Mouse (Mus musculus) splenic B cell, adult 2 months (primary cell): ENCODE measurements at regions not wholly inside any gene's neighbourhood (a gene's known extent, or its start where the extent isn't known, plus 50 kb on each side); places are given as distances from the start of the nearest gene placed in this dataset.

Source experiments
- DNase-seq: peaks from one replicate; pipeline ENCODE4 v3.0.0-alpha.2; 2011; ENCODE audit warnings: low read depth, low spot score
- H3K27me3 ChIP-seq: 2 replicates; pipeline ENCODE4 v1.6.1; 2012; ENCODE audit warnings: mild to moderate bottlenecking, low read length, moderate library complexity, mixed read lengths; ENCODE audit not compliant: control insufficient read depth, poor library complexity, insufficient read depth, severe bottlenecking
- H3K36me3 ChIP-seq: 2 replicates; pipeline ENCODE4 v1.6.1; 2012; ENCODE audit warnings: mild to moderate bottlenecking, low read length, moderate library complexity, mixed read lengths; ENCODE audit not compliant: control insufficient read depth, poor library complexity, insufficient read depth, severe bottlenecking

DNA sequence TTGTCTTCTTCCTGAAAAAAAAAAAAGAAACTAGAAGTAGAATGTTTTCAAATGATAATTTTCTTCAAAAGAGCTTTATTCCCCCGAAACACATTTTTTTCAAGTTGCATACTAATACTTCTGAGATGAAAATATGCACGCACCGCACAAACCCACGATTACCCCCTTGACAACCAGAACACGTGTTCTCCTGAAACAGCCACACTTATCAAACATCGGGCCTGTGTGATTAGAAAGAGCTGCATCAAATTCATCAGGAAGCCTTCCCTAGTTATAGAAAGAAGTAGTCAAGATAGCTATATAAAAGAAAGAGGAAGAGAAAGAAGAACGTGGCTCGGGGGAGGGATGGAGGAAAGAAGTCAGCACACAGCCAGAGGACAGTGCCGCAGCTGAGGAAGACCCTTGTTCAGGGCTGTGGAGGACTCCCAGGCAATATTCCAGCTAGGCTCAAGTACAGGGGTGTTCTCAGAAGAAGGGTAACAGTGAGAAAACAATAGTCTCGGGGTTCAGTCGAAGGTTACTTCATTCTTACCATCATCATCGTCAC is 75.8 kb upstream of the Bach2 start:
- Histone ChIP-seq H3K36me3 (0 out of 2 replicates have a peak, but pooled peaks cover 1% of the 10 kb centered on the region), H3K27me3 (no peaks in the 10 kb centered on the region)
- peak; percentile 52 for DNase-seq

DNA sequence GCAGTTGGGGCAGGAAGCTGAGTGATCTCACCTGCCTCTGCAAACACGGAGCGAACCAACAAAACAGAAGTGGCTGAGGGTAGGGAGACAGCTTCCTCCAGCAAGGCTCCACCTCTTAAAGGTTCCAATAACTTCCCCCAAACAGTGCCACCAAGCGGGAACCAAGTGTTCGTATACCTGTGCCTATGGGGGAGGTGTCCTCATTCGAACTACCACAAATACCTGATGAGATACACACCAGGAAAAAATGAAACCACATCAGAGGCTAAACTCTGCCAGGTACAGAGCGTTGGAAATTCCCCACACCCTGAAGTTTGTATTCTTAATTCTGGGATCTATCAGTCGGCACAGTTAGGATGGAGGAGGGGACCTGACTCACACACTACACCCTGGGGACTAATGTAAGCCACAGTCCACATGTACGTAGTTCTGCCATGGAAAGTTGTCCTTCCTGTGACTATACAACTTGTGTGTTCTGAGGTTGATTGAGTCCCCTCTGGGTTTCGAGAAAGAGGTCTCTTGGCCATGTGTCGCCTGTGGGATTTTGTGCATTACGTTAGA is 74.4 kb upstream of the Bach2 start:
- H3K36me3 ChIP-seq = no peaks in the 10 kb centered on the region
- peak; percentile 78 for DNase-seq
- no peaks in the 10 kb centered on the region for H3K27me3 ChIP-seq

DNA sequence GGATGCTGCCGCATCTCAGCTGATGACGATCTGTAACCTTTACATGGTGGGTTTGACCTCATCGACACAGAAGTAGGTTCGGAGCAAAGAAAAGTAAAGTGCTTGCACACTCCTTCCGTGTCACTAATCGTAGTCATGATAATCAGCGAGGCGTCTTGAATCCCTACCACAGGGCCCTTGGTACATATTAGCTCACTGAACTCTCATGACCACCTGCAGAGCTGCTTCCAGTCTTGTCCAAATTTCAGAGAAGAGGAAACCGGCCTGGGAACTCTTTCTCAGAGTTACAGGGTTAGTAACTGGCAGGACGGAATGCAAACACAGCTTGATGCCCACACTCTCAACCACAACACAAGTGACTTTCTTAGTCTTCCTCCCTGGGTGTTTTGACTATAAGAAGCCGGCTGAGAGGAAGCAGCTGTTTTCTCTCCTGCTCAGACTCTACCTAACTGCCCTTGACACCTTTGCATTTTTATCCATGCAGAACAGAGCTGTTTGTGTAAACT is 73.8 kb upstream of the Bach2 start:
- no peaks in the 10 kb centered on the region for H3K36me3 ChIP-seq
- no peaks in the 10 kb centered on the region for H3K27me3 ChIP-seq
- DNase-seq = peak; percentile 76

DNA sequence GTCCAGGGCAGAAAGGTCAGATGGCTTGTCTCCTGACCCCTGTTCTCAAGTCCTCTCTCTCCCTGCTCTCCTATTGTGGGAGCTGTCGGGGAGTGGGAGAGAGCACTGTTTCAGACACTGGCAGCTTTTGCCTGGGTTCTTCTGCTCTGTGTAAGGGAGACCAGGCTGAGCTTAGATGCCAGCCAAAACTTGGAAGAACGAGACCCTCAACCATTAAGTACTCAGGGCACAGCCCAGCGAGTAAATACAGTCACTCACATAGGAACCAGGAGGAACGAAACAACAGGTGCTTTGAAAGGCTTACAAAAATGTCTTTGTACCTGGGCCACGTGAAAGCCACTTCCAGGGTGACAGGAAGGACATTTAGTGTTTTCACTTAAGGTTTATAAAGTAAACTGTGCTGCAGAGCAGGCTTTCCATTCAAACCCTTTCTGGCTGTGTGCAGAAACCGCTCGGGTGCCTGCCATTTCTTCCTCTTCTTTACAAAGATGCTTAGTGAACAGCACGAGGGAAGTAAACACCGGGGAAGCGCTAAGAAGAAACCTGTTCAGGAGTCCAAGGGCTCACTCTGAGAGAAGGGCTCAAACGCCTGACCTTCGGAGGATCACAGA is 72.6 kb upstream of the Bach2 start:
- H3K27me3 ChIP-seq = no peaks in the 10 kb centered on the region
- H3K36me3 ChIP-seq = no peaks in the 10 kb centered on the region
- DNase-seq = peak; percentile 43

DNA sequence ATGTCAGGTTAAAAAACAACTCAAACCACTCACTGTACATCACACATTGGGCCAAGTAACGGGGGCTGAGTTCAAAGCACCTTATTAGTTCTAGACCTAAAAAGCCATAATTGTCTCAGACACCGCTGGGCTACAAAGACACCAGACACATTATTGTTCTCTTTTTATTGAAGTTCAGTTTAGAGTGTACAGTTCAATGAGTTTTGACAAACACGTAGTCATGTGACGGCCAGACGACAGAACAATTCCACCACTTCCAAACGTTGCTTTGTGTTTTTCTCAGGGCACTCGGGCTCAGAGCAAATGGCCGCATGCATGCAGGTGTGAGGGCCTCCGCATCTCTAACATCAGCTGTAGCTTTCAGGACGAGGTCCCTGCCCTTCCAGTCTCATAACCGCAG is 71.5 kb upstream of the Bach2 start:
- DNase-seq = peak; percentile 61
- H3K27me3 ChIP-seq = no peaks in the 10 kb centered on the region
- H3K36me3 ChIP-seq = no peaks in the 10 kb centered on the region

DNA sequence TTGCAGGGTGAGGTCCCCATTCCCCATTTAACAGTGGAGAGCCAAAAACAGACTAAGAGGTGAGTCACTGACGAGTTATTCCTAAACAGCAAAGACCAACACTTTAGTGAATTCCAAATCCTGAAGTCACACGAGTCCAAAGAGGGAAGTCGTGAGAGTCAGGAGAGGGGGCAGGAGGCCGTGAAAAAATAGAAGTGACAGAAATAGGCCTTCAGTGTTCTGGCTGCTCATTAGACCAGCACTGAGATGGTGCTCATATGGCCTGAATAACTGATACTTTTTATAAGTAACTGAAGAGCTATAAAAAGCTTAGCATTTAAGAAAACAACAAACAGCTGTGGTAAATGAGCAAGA is 68.5 kb upstream of the Bach2 start:
- Histone ChIP-seq H3K36me3 (no peaks in the 10 kb centered on the region), H3K27me3 (no peaks in the 10 kb centered on the region)
- DNase-seq = no peak

DNA sequence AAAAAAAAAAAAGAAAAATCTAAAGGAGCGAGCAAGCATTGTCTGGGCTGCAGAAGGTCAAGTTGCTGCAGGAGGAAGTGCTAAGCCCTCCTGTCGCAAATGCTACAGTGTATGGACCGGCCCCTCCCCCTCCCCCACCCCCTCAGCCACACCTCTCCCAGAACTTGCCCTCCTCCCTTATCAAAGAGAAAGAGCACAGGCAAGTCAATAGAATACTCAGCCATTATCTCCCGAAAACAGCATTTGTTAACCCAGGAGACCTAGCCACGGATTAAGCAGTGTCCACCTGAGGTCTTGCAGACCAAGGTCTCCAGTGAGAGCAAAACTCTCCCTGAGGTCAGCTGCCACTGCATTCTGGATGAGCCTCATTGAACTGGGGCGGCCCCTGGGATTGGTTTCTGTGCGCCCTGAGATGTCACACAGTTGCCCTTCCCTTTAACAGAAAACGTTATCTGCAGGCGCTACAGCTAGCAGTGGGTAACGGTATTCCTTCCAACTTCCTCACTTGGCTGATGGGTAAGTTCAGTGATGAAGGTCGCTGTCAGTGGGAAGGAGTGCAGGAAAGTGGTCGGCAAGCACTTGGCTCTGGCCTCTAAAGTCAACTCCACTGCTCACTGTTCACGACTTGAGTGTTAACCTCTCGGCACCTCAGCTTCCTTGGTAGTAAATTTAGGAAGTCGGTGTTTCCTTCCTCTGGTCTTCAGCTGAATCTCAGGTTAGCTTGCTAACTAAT is 68.0 kb upstream of the Bach2 start:
- H3K36me3 ChIP-seq = no peaks in the 10 kb centered on the region
- peak; percentile 60 for DNase-seq
- H3K27me3 ChIP-seq = no peaks in the 10 kb centered on the region

DNA sequence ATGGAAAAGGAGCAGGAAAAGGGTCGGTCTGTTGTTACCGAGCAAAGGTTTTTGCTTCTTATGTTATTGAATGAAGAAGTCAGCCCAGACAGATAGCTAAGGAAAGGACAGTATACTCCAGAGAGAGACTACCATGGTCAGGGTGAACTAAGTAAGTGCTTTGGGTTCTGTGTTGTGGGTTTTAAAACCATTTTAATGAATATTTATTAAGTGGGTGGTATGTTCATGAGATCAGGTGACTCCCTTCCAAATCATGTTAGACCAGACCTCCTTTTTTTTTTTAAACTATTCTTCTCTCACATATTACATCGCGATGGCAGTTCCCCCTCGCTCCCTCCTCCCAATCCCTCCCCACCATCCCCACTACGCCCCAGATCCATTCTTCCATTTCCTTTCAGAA is 67.3 kb upstream of the Bach2 start:
- no peaks in the 10 kb centered on the region for H3K36me3 ChIP-seq
- H3K27me3 ChIP-seq = no peaks in the 10 kb centered on the region
- DNase-seq = no peak

DNA sequence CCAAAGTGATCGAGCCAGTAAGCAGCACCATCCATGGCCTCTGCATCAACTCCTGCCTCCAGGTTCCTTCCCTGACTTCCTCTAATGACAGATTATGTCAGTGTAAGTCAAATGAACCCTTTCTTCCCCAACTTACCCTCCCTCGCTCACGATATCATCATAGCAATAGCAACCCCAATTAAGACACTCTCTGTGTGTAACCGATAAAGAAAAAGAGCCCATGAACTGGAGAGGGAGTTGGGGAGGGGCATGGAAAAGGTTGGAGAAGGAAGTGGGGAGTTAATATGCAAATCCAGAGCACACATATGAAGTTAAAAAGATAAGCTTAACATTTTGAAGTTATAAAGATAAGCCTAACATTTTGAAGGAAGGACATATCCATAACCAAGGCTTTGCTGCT is 65.6 kb upstream of the Bach2 start:
- no peak for DNase-seq
- no peaks in the 10 kb centered on the region for H3K27me3 ChIP-seq

DNA sequence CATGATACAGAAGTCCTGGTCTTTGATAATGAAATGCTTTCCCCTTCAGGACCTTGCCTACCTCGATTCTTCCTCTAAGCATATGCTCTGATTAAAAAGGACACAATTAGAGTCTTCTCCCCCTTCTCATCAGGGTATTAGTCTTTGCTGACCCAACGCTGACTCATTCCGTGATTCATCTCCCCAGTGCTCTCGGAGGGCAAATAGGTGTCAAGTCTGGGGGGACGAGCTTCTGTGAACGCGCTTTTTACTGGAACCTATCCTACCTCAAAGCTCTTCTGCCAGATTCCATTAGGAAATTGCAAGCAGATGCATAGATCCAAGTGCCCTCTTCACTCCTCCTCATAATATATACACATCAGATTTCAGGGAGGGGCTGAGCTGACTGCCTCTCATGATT is 63.8 kb upstream of the Bach2 start:
- no peaks in the 10 kb centered on the region for H3K27me3 ChIP-seq
- no peak for DNase-seq
- H3K36me3 ChIP-seq = no peaks in the 10 kb centered on the region

More for the DNA sequence above, 65.6 kb upstream of the Bach2 start:
- H3K36me3 ChIP-seq = no peaks in the 10 kb centered on the region

DNA sequence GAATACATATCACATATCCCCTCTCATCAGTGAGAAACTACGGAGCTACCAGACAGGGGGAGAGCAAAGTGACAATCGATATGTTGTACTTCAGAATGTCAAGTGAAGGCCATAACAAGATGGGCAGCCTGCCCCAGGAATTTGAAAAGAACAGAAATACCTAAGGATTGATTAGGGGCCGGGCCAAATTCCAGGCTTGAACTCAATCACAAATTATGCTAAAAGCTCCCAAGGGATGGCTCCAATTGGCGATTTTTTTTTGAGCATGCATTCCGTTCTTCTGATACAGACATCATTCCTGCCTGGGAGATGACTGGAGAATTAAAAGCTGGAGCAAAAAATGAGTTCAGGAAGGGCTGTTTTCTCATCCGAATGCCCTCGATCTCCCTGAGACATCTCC is 63.4 kb upstream of the Bach2 start:
- Histone ChIP-seq H3K27me3 (no peaks in the 10 kb centered on the region), H3K36me3 (no peaks in the 10 kb centered on the region)
- DNase-seq = no peak

DNA sequence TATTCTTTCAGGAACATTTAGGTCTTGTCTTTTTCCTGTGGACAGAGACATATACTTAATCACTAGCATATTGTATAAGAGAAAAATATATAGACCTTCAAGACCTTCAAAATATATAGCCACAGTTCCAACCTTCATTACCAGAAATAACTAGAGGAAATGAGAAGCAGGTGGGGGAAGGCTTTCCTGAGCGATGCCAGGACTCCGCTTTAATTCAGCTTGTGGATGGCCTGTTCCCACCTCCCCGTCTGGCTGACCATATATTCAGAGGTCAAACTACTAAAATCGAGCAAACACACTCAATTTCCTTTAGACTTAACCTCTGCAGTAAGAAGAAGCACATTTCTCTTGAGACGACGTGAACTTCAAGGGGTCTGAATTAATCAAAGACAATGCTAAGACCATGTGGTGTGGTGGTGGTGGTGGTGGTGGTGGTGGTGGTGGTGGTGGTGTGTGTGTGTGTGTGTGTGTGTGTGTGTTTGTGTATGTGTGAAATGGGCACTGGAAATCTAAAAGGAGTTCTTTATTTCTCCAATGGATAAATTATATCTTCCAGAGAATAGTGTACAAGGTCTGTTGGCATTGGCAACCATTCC is 62.7 kb upstream of the Bach2 start:
- H3K27me3 ChIP-seq = no peaks in the 10 kb centered on the region
- DNase-seq = no peak
- no peaks in the 10 kb centered on the region for H3K36me3 ChIP-seq

DNA sequence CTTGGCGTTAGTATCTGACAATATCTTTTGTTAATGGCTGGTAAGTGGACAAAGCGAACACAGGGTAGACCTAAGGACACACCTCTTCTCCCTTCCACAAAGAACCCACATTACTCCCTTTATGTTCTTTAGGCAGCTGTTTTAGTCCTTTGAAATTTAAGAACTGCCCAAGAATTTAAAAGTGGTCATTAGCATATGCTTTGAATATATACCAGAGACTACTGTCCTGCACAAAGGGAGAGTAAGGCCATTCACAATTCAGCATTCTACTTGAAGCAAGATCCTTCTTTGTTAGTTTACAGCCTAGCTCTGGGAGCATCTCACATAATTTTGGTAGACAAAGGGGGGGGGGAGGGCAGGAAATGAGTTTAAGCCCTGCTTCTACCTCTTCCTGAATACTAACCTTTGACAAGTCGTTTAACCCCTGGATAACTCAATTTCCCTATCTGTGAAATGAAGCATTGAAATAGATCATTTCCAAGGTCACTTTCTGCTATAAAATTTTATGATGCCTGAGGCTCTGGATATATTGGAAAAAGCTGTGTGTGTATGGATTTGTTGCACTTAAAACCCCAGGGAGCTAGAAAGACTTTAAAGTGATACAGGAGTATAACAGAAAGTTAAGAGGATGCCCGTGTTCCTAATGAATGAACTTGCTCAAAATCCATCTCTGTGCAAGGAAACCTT is 62.0 kb upstream of the Bach2 start:
- no peaks in the 10 kb centered on the region for H3K36me3 ChIP-seq
- no peaks in the 10 kb centered on the region for H3K27me3 ChIP-seq
- DNase-seq = no peak

DNA sequence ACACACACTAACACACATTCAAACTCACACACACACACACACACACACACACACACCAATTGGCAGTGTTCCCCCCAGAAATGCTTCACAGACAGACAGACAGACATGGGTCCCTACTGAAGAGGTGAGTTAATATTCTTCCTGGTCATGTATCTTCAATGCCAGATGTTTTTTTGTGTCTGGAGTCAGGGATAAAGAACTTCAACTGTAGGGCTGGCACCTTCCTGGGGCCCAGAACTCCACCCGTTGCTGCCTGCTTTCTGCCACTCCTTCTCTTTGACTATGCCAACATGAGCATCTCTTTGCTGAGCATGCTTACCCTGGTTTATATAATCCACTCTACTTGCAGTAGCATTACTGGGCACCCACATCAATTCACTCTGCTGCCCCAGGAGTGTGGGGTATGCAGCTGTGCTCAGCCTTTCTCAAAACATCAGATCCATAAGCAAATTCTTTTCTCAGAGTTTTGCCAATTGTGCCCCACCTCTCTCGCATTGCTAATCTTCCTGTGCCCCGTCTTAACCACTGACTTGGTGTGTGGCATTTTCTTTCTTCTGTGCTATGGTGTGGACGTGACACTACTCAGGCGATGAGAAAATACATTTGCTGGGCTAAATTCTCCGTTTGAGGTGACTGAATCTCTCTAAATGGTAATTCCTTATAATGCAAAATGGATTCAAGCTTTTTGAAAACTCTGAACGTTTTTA is 60.5 kb upstream of the Bach2 start:
- no peaks in the 10 kb centered on the region for H3K27me3 ChIP-seq
- DNase-seq = no peak
- H3K36me3 ChIP-seq = no peaks in the 10 kb centered on the region
